Mouse (Mus musculus) ES-Bruce4 (cell line): ENCODE results near the gene Notch1.

Experiments
- CTCF ChIP-seq: IDR thresholded peaks from one replicate; pipeline ENCODE4 v1.8.1; 2011; ENCODE audit warnings: low read depth, low read length
- EP300 ChIP-seq: IDR thresholded peaks from 2 replicates; pipeline ENCODE4 v1.6.1; 2011; ENCODE audit warnings: low read depth, low read length; ENCODE audit not compliant: insufficient read depth
- POLR2A ChIP-seq: IDR thresholded peaks from one replicate; pipeline ENCODE4 v1.8.1; 2011; ENCODE audit warnings: low read length; ENCODE audit not compliant: insufficient read depth

DNA sequence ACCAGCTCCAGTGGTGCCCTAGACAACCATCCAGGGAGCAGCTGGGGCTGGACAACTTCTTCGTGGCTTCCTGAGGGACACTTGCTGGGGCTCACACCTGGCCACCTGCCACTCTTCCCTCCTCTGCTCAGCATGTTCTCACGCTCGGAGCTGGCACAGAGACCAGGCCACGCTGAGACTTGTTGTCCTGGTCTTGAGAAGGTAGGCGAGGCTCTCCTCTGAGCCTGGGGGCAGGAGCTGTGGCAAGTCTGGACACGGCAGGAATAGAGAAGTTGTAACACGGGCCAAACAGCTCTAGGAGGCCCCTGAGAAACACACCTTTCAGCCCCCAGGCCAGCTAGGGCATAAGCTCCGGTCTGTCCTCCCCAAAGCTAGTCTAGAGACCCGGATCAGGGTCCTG, 37.4 kb upstream of the Notch1 start:
- TF ChIP-seq CTCF = no peak
- no peak for TF ChIP-seq POLR2A
- no peak for TF ChIP-seq EP300
